Mouse (Mus musculus) B cell, adult 2 months (primary cell): Measurements from ENCODE around the gene Pard3b.
"Not testable (repeated sequence)": the region's sequence is repeated elsewhere in the genome, so short reads cannot be mapped to it uniquely, and the experiment has no call there.

Source experiments
- DNase-seq, 2 experiments: peaks; one replicate each; pipeline ENCODE4 v3.0.0; 2022

The Pard3b gene

DNA sequence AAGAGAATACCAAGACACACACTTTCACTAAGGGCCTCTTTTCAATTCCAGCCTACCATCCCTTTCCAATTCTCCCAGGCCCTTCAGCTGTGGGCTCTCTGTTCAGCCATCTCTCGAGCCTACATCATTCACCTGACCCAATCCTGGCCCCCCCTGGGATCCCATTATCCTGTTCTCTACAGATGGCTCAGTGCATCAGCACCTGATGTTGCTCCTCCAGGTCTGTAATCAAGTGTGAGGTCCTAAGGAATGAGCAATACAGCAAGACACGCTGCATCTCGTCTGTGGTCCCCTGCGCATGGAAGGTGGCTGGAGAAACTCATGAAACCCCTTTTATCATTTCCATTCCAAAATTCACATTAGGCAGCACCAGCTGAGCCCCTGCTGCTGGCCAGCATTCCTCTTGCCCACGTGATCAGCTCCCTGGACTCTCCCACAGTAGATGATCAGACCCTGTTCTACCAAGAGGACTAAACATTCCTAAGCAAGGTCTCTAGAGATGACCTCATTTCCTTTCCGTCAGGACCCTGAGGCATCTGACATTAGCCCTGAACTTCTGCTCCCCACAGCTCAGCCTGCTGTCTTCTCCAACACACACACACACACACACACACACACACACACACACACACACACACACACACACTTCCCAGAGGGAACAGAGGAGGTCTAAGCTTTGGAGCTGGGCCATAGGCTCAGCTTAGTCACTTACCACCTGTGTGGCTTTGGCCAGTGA is 952.8 kb downstream of the Pard3b start:
- DNase-seq = no peak

DNA sequence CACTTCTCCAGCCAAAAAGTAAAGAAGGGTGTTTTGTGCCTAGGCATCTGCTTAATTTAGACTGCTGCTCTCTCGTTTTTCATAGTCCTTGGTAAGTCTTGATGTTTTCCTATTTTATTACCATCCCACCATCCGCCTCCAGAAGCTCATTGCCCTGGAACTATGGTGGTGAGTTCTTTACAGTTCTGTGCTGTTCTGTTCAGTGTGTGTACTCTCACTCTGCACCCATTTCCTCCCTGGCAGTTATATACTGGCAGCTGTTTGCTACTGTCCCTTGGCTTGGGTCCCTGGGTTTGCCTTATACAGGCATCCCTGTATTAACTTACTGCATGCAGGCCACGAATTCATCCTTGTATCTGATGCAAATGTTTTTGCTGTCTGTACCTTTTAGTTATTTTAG is 956.8 kb downstream of the Pard3b start:
- DNase-seq = no peak

DNA sequence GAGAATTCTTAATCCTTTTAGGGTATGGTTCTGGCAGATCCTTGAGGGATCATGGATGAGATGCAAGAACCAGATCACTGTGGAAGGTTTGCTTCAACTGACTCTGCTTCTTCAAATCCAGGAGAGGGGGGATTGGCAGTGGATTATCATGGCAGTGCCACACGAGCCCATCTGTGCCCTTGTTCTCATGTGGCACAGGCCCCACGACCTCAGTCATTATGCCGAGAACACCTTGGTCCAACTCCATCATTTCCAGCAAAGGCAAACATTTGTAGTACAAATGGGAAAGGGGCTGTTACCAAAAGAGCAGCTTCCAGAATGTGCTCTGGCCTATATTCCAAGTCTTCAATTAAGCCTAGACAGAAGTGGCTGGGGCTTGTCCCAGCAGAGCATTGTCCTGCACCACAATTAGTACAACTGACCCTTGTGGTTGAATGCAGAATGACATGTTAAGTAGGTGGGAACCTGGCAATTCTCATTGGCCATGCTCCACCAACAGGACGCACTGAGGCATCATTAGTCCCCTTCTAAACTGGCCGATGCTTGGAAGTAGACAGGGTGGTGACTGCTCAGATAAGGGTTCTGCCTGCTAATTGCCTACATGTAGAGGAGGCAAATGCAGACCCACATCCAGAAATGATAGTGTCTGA is 959.3 kb downstream of the Pard3b start:
- DNase-seq = no peak

DNA sequence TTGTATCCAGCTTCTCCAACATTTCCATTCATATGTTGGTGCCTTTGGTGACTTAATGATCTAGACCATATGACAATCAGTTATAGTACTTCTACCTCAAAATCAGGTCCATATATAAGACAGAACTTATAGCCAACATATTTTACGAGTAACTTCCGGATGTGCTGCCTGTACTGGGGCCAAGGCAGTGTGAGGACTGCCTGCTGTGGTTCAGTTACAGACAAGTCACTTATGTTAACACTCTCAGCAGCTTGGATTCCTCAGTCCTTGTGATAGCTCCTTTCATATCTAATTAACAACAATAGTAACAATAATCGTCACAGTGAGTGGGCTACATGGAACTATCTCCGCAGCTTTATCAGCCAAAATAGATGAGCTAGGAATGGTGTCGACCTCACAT is 959.9 kb downstream of the Pard3b start:
- no peak for DNase-seq

- DNase-seq = not testable (repeated sequence)
Observed at GRCm38 (mm10) chr1:62604644-62605043, 966.0 kb downstream of the Pard3b start.

GRCm38 (mm10) chr1:62618109-62618665 is 979.6 kb downstream of the Pard3b start:
- no peak for DNase-seq

DNA sequence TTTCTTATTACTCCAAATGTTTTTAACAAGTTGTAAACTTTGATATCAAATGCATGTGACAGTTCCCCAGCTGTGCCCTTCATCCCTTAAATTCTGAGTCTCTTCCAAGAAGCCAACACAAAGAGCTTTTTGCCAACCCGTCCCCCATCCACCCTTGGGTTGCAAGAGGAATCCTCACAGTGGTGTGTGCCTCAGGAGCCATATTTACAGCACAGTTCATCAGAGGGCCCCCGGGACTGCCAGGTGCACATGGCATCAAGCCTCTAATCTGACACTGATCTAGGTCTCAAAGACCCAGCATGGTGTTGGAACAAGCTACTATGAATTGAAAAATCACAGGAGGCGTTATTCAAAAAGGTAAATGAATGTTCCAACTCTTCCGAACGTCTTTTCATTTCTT is 980.8 kb downstream of the Pard3b start:
- DNase-seq = no peak

- DNase-seq = no peak
Observed at GRCm38 (mm10) chr1:62622447-62622846, 983.8 kb downstream of the Pard3b start.

GRCm38 (mm10) chr1:62624166-62624565 is 985.5 kb downstream of the Pard3b start:
- no peak for DNase-seq

DNA sequence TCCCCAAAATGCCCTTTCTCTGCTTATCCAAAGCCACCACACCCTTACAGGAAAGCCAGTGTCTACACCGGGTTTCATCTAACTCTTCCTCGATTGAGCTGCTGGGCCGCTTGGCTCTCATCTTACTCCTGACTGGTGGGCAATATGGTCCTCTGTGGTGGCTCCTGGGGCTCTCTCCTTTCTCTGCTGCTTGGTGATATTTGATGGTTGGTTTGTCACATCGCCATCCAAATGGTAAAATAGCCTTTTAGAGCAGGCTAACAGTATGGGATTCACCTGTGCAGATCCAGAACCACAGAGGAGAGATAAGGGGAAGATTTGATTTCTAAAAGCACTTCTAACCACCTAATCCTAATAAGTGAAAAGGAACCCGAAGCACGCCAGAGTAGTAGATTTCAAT is 986.2 kb downstream of the Pard3b start:
- DNase-seq = no peak

- no peak for DNase-seq
Observed at GRCm38 (mm10) chr1:62625332-62625731, 986.7 kb downstream of the Pard3b start.

DNA sequence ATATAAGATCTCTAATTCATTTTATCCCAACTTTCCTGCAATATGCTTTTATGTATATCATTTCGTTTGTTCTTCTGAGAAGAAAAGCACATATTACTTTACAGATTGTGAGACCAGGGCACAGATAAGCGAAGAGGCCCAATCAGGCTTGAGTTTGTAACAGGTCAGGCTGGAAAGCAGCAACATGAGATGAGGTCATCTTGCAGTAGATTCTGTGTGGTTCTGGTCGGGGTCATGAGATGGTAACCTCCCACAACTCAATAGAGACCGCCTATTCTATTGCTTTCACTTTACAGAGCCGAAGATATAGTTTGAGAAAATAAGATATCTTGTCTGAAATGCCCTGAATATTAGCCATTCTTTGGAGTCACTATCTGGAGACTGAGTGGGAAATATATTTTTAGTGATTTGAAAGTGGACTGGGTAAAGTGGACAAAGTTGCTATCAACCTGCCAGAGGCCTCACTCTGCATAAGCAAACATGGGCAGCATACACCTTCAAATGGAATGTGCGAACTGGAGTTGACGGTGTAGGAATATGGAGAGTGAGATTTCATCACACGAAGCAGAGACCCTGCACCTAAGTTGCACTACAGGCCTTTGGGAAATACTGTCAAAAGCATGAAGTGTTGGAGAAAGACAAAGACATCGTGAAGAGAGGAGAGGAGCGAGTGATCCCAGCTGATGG is 987.3 kb downstream of the Pard3b start:
- DNase-seq = no peak

GRCm38 (mm10) chr1:62629952-62630351 is 991.3 kb downstream of the Pard3b start:
- no peak for DNase-seq

GRCm38 (mm10) chr1:62631511-62632305 is 993.1 kb downstream of the Pard3b start:
- no peak for DNase-seq

GRCm38 (mm10) chr1:62632886-62633285 is 994.3 kb downstream of the Pard3b start:
- DNase-seq = no peak

- DNase-seq = no peak
Observed at GRCm38 (mm10) chr1:62635203-62635602, 996.6 kb downstream of the Pard3b start.

- no peak for DNase-seq
Observed at GRCm38 (mm10) chr1:62636906-62637673, 998.5 kb downstream of the Pard3b start.

GRCm38 (mm10) chr1:62639012-62639411 is 1000.4 kb downstream of the Pard3b start:
- no peak for DNase-seq

- DNase-seq = no peak
Observed at GRCm38 (mm10) chr1:62639440-62639839, 1000.8 kb downstream of the Pard3b start.

DNA sequence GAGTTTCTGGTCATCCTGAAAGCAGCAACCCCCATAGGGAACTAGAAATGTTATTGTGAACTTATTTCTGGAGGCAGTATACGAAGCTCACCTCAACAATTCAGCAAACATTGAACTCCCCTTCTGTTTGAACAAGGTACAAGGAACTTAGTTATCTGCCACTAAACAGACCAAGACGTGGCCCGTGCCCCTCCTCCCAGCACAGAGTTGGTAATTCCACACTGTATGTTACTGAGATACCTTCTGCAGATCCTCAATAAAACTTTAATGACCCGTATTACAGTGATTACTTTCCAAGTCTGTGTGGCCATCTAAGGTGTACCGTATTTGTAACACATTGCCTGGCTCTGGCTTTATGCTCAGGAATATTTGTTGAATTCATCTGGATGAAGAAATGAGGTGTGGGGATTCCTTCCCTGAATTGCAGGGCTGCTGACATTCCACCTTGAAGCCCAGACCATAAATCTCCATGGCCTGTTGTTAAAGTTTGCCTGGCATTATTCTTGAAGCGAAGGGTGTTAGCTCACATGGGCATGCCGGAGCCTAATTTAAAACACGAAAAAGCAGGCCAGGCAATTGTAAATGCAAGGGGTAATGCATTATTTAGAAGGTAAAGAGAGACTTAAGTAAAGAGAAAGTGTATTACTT is 1006.1 kb downstream of the Pard3b start:
- no peak for DNase-seq

DNA sequence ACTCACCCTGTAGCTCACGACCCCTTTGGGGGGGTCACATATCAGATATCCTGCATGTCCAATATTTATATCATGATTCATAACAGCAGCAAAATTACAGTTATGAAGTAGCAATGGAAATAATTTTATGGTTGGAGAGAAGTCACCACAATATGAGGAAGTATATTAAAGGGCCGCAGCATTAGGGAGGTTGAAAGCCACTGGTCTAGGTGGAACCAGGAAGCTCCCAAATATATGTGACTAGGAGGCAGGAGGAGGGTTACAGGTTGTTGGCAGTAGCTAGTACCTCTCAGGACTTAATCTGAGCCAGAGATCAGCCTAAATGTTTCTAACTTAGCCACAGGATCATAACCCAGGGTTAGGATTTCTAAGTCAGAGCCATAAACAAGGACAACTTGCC is 1008.2 kb downstream of the Pard3b start:
- DNase-seq = no peak

- no peak for DNase-seq
Observed at GRCm38 (mm10) chr1:62648116-62648515, 1009.5 kb downstream of the Pard3b start.
